Mouse (Mus musculus) gastrocnemius, postnatal 4 days (tissue): ENCODE results near the gene Acot11. TPM values are rescaled to one million over a fixed set of nuclear protein-coding genes. Genes with fewer than 3 reads are reported as not detected.

Experiments
- DNase-seq, 2 experiments: peaks; one replicate each; pipeline ENCODE4 v3.0.0; 2021 to 2022; ENCODE audit warnings: low spot score in 2 of 2, mixed read lengths in 2 of 2
- total RNA-seq, 2 experiments: library from RNA; stranded (reverse); gene quantifications; 2 replicates each; pipeline ENCODE4 v1.2.3; 2021

Acot11 gene
- total RNA-seq, 2 experiments from 2014 or later = 12.3 to 15.8 TPM

DNA sequence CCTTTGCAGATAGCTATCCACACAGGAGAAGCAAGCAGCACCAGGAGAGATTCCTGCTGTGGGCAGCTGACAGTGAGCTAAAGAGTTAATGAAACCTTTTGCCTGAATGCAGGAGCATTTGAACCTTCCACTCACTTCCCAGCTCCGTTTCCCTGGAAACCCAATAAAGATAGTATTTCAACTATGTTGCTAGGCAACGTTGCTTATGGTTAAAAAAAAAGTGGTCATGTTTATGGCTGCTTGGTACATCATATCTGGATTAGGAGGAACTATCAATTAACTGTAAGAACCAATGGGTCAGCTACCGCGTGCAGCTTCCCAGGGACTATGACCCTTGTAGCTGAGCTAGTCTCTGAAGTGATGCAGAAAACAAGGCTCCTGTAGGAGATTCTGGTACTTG, 104.0 kb downstream of the Acot11 start:
- no peak for DNase-seq

DNA sequence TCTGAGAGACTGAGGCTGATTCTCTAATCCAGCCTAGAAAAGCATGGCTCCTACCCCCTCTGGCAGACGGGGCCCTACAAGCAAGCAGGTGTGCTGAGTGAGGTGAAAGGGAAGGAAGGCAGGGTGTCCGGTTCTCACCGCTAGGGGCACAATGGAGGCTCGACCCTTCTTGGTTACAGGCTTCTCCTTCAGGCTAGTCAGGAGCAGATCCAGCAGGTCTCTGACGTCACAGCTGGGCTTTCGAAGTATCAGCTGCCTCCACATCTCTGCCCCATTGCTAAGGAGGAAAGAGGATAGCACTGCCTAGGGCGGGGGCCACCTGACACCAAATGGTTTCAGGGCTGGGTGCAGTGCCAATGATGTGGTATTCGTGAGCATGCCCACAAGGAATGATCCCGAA, 104.8 kb downstream of the Acot11 start:
- no peak for DNase-seq

Other genes with a start within 250 kb of the Acot11 start
- 10 to 100 TPM; 36.0 to 45.6 TPM for gene Dhcr24, start 244.0 kb downstream of the Acot11 start, total RNA-seq
- not detected for gene Lexm, start 187.8 kb downstream of the Acot11 start, total RNA-seq
- gene Ttc22, start 182.6 kb downstream of the Acot11 start, total RNA-seq = under 1 TPM; 0.29 to 0.44 TPM
- 1 to 10 TPM; 5.2 to 6.4 TPM for gene Pars2, start 153.9 kb downstream of the Acot11 start, total RNA-seq
- gene Ttc4, start 126.1 kb downstream of the Acot11 start, total RNA-seq = 10 to 100 TPM; 28.8 to 32.3 TPM
- gene Mroh7, start 74.1 kb downstream of the Acot11 start, total RNA-seq = 1 to 10 TPM in 1 of 2 experiments, under 1 TPM in 1; 0.52 to 1.2 TPM
- gene Fam151a, start 71.1 kb downstream of the Acot11 start, total RNA-seq = not detected
- gene Ssbp3, start 105.7 kb upstream of the Acot11 start, total RNA-seq = 10 to 100 TPM; 65.7 to 73.4 TPM